Mouse (Mus musculus): ENCODE data around the gene Gsn.

The Gsn gene

DNA sequence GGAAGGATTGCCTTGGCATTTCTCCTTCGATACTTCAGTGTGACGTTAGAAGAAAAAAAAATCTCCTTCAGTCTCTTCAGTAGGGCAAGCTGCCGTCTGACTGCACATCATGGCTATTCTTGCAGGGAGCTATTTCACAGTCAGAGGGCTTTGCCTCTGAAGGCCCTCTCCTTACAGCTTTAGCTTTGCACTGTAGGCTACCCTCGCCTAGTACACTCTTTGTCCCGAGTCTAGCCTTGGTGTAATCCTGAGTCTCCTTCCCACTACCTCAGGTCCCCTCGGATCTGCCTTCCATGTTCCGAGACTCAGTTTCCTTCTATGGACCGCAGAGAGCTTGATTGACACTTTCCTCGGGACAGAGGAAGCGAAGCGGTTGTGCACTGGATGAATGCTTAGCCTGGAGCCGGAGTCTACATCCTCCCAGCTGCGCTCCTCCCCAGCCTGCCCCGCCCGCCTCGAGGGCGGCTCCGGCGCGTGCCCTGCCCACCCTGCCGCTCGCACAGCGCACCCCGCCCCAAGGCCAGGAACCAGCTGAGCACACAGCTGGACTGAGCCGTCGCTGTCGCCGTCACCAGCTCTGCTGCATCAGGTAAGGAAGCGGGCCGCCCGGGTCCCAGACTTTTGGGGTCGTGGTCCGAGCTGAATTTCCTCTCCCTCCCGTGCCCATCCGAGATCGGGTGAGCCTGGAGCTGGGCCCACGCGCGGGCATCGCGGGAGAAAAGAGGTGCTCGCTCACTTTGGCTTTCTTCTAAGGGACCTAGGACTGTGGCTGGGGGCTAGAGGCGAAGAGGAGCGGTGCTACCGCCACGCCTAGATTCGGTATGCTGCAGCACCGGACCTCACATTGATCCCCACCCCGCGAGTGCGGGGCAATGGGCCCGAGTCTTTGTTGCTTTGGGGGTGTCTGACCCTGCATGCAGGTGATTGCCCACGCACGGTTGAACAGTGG lies at the start of gene Gsn:
TSS of gene Gsn (plus strand) at position 496 of the 949 bp plus-strand sequence.
- CTCF ChIA-PET: interaction anchor here (0.6 to 2.0 kb wide), 12 partner anchors 9 to 585 kb away, joined by 3 to 10 read pairs (median 4); no protein-coding TSS in a partner anchor
- POLR2A ChIA-PET: interaction anchor here in 3 of 4 experiments (0.6 to 2.2 kb wide), 14 partner anchors 9 to 484 kb away, joined by 3 to 11 read pairs (median 4); partner anchors contain the start of gene Hspa5 (in 1 of the 3)

GRCm38 (mm10) chr2:35206761-35207160 lies 49.4 kb upstream of the Gsn start:
- POLR2A ChIA-PET: interaction anchor here in 1 of 4 experiments (0.6 to 1.4 kb wide), 3 partner anchors 10 to 471 kb away, joined by 3 to 4 read pairs (median 3); no protein-coding TSS in a partner anchor
- CTCF ChIA-PET: no interaction called here

DNA sequence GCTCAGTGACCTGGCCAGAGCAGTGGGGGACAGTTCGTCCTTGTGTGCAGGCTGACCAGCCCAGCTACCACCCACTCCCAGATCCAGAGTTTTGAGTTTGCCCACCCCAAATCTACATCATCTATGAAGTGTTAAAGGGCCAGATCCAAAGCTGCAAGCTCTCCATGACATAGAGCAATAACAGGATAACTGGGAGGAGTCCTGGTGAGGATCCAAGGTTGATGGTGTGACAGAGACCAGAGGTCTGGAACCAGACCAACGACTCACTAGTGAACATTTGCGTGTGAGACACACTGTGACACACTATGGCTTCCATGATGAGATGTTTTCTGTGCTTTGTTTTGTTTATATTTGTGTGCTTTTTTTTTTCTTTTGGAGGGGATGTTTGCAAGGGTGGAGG lies 48.1 kb upstream of the Gsn start:
- ChIA-PET CTCF (no interaction called here), POLR2A (interaction anchor here in 1 of 4 experiments (1.2 kb wide), 1 partner anchor 17 kb away, joined by 3 read pairs; no protein-coding TSS in a partner anchor)

GRCm38 (mm10) chr2:35208931-35209665 lies 47.1 kb upstream of the Gsn start:
- ChIA-PET CTCF (no interaction called here), POLR2A (no interaction called here)

GRCm38 (mm10) chr2:35211681-35212080 lies 44.5 kb upstream of the Gsn start:
- ChIA-PET POLR2A (no interaction called here), CTCF (interaction anchor here in 1 of 4 experiments (0.9 kb wide), 1 partner anchor 186 kb away, joined by 3 read pairs; the partner anchor contains the start of gene 4930402F06Rik)

DNA sequence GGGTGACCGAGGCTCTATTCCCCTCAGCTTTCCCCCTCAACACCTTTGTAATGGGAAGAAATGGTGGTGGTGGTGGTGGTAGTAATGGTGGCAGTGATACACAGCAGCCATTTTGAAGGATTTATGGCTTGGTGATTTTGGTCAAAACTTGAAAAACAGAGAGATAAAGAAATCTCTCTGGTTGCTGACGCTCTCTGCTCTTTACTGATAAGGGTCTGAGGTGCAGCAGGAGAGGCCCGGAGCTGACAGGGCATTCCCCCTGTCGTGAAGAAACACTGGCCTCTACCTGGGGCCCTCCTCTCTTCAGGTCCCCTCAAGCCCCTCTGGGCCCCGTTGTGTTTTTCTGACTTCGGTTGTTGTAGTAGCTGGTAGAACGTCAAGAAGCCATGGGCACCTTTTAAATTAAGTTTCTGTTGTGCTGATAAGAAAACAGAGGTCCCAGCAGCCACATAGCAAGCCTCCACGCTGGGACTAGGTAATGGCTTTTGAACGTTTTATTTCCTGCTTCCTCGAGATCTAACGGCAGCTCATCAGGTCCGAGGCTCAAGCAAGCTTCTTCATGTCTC lies 42.8 kb upstream of the Gsn start:
- ChIA-PET CTCF (interaction anchor here (0.6 to 2.8 kb wide), 8 partner anchors 15 to 185 kb away, joined by 3 to 34 read pairs (median 6); partner anchors contain the start of genes 4930402F06Rik (in 1 of the 4) and Cntrl (in 1 of the 4)), POLR2A (interaction anchor here in 1 of 4 experiments (2.3 kb wide), 1 partner anchor 53 kb away, joined by 5 read pairs; no protein-coding TSS in a partner anchor)

DNA sequence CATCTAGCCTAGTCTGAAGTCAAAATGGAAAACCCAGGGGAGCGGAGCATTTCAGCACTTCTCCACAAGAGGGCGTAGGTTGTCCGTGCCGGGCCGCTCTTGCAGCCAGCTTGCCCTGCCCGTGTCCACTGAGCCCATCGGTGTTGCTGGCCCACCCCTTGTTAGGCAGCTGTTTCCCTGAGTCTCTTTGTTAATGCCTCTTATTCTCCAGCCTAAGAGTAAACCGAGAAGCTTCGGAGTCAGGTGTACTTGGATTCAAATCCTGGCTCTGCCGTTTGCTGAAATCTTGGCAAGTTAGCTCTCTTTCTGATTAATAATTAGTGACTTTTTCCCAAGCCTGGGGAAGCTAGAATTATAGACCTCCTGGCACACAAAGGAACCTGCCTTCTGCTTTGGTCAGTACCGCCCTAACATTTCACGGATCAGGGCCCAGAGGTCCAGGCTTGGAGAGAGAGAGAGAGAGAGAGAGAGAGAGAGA lies 41.3 kb upstream of the Gsn start:
- CTCF ChIA-PET: interaction anchor here (0.5 to 2.9 kb wide), 65 partner anchors 8 to 1983 kb away, joined by 3 to 34 read pairs (median 4); partner anchors contain the start of genes 4930402F06Rik (in 2 of the 4), Gsn (in 2 of the 4), Stom (in 2 of the 4) and Cntrl (in 1 of the 4)
- POLR2A ChIA-PET: interaction anchor here in 3 of 4 experiments (0.5 to 2.3 kb wide), 17 partner anchors 11 to 476 kb away, joined by 3 to 9 read pairs (median 3); partner anchors contain the start of genes Stom (in 2 of the 3), 4930402F06Rik (in 1 of the 3) and Hspa5 (in 1 of the 3)

DNA sequence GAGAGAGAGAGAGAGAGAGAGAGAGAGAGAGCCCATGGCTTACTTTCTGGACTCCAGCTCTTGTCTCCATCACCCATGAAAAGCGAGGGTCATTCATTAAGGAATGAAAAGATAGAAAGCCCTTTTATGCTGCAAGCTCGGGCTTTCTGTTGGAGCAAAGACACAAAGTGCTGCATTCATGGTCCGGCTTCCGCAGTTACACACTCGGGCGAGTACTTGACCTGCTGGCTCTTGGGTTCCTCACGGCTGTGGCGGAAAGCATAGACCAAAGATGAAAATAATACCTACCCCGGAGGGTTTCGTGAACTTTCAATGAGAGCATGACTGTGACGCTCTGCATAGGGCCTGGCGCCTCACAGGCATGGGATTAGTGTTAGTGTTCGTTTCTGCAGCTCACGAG lies 40.8 kb upstream of the Gsn start:
- POLR2A ChIA-PET: interaction anchor here in 3 of 4 experiments (0.6 to 2.3 kb wide), 15 partner anchors 10 to 444 kb away, joined by 3 to 9 read pairs (median 4); partner anchors contain the start of genes Stom (in 2 of the 3), 4930402F06Rik (in 1 of the 3) and Hspa5 (in 1 of the 3)
- CTCF ChIA-PET: interaction anchor here (0.5 to 2.9 kb wide), 60 partner anchors 8 to 1983 kb away, joined by 3 to 34 read pairs (median 4); partner anchors contain the start of genes 4930402F06Rik (in 2 of the 4), Gsn (in 2 of the 4), Stom (in 2 of the 4) and Rab14 (in 1 of the 4)

GRCm38 (mm10) chr2:35216701-35217100 lies 39.5 kb upstream of the Gsn start:
- ChIA-PET CTCF (interaction anchor here in 3 of 4 experiments (0.6 to 2.9 kb wide), 3 partner anchors 49 to 207 kb away, joined by 3 to 12 read pairs (median 3); no protein-coding TSS in a partner anchor), POLR2A (interaction anchor here in 1 of 4 experiments (1.9 kb wide), 1 partner anchor 12 kb away, joined by 5 read pairs; no protein-coding TSS in a partner anchor)

- CTCF ChIA-PET: no interaction called here
- POLR2A ChIA-PET: no interaction called here
Observed at GRCm38 (mm10) chr2:35218736-35219135, 37.4 kb upstream of the Gsn start.

GRCm38 (mm10) chr2:35222822-35223391 lies 33.3 kb upstream of the Gsn start:
- CTCF ChIA-PET: interaction anchor here in 3 of 4 experiments (0.7 to 1.0 kb wide), 3 partner anchors 8 to 303 kb away, joined by 3 to 9 read pairs (median 4); no protein-coding TSS in a partner anchor
- POLR2A ChIA-PET: interaction anchor here in 1 of 4 experiments (0.6 kb wide), 1 partner anchor 268 kb away, joined by 3 read pairs; no protein-coding TSS in a partner anchor

- POLR2A ChIA-PET: interaction anchor here in 1 of 4 experiments (1.4 to 1.6 kb wide), 2 partner anchors 24 to 46 kb away, joined by 4 to 7 read pairs; no protein-coding TSS in a partner anchor
- CTCF ChIA-PET: interaction anchor here in 2 of 4 experiments (1.1 to 1.7 kb wide), 2 partner anchors 9 to 10 kb away, joined by 4 to 6 read pairs; no protein-coding TSS in a partner anchor
Observed at GRCm38 (mm10) chr2:35224285-35224684, 31.9 kb upstream of the Gsn start.

- ChIA-PET CTCF (interaction anchor here in 1 of 4 experiments (1.1 kb wide), 1 partner anchor 13 kb away, joined by 4 read pairs; no protein-coding TSS in a partner anchor), POLR2A (interaction anchor here in 1 of 4 experiments (1.0 to 1.9 kb wide), 2 partner anchors 9 to 29 kb away, joined by 3 to 7 read pairs; no protein-coding TSS in a partner anchor)
Observed at GRCm38 (mm10) chr2:35228145-35228544, 28.0 kb upstream of the Gsn start.

DNA sequence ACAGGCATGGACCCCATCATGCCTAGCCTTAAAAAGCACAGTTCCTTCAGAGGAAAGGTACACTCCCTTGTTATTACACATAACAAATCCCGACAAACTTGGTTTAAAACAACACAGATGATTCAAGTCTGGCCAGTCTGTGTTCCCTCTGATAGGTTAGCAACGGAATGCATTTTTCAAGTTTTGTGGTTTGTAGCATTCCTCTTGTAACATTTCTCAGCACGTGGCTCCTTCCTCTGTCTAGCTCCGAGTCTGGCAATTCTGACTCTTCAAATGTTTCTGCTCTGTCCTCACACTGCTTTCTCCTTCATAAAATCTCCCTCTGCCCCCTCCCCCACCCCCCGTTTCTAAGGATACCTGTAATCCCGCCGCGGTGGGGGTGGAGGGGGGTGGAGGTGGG lies 26.0 kb upstream of the Gsn start:
- CTCF ChIA-PET: interaction anchor here in 2 of 4 experiments (0.7 to 0.8 kb wide), 2 partner anchors 15 to 194 kb away, joined by 3 read pairs; no protein-coding TSS in a partner anchor

DNA sequence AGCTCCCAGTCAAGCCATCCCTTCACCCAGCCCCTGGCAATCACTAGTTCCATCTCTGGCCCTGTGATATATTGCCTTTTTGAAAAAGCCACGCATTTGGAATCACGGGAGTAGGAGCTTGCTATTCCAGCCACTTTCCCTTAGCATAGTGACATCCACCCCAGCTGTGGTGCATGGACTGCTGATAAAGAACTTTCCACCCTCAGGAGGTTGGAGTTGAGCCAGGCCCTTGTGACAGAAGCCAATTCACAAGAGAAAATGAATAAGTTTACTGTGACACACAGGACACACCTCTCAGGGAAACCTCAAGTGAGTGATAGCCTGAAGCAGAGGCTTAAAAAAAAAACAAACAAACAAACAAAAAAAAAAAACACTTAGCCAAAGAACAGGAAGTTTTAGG lies 24.3 kb upstream of the Gsn start:
- CTCF ChIA-PET: interaction anchor here in 1 of 4 experiments (0.5 kb wide), 1 partner anchor 221 kb away, joined by 3 read pairs; no protein-coding TSS in a partner anchor
- POLR2A ChIA-PET: interaction anchor here in 1 of 4 experiments (1.1 to 1.5 kb wide), 2 partner anchors 11 to 17 kb away, joined by 3 to 4 read pairs; no protein-coding TSS in a partner anchor

More for the DNA sequence above, 26.0 kb upstream of the Gsn start:
- POLR2A ChIA-PET: interaction anchor here in 1 of 4 experiments (1.2 kb wide), 1 partner anchor 15 kb away, joined by 3 read pairs; no protein-coding TSS in a partner anchor

GRCm38 (mm10) chr2:35232595-35233445 lies 23.4 kb upstream of the Gsn start:
- CTCF ChIA-PET: interaction anchor here in 1 of 4 experiments (0.8 kb wide), 1 partner anchor 18 kb away, joined by 3 read pairs; no protein-coding TSS in a partner anchor
- POLR2A ChIA-PET: interaction anchor here in 2 of 4 experiments (1.0 to 1.5 kb wide), 3 partner anchors 10 to 18 kb away, joined by 3 to 5 read pairs (median 4); no protein-coding TSS in a partner anchor

Measured in embryonic stem cell, embryonic (primary cell).